Mouse (Mus musculus): ENCODE measurements at regions not wholly inside any gene's neighbourhood (a gene's known extent, or its start where the extent isn't known, plus 50 kb on each side); places are given as distances from the start of the nearest gene placed in this dataset.
"Not testable (repeated sequence)": the region's sequence is repeated elsewhere in the genome, so short reads cannot be mapped to it uniquely, and the experiment has no call there.

DNA sequence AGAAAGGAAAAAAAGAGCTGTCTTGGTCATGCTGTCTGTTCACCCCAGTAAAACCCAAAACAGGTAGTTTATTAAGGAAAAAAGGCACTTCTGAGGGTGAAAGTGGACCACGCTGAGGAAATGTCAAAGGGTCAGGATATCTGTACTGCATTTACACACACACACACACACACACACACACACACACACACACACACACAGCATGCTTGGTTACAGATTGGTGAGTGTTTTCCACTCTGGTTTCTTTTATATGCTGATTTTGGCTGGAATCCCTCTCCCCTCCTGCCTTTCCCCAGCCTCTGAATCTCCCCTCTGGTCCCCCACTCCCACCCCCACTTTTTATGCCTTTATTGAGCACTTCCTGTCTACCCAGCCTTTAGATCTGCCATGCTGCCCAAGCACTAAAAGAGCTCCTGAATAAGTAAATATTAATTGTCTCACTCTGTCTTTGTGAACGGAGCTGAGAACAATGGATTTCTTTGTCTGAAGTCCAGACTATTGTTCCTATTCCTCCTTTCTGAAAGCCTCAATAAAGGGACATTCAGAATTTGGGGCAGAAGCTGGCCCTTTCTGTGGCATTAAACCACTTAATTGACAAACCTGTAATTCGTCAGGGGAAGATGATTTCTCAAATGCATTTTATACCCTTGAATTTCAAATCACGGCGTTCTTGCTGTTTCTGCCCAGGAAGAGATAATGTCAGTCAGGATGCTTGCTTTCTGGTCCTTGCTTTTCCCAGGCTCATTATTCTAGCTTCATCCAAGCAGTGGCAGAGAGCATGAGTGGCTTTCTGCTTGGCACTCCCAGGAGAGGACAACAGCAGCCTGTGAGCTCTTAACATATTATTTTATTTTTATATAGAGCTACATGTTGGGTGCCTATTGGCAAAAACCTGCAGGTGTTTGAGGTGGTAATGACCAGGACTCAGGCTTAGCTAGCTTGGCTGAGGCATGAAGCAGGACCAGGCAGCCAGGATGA is 187.8 kb downstream of the Zfp619 start:
- H3K4me2 ChIP-seq (ENCODE audit: low read depth, low read length) = no peak overlapping the region

DNA sequence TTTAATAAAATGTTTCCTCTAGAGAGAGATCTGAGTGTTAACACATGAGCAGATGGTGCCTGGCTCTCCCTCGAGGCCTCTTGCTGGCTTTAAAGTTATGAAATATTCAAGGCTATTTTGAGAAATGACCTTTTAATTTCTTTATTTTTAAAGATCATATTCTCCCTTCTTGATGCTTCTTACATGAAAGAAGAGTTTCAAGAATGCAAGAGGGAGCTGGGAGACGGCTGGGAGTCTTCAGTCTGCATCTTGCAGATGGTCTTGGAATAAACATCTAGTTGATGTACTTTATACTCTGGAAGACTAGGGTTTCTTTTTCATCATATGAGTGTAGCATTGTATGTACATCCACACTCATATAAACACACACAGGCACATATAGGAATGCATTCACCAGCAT is 189.0 kb downstream of the Zfp619 start:
- no peak overlapping the region for H3K9ac ChIP-seq (replicated peaks; ENCODE audit: low read depth, low read length)
- H3K4me1 ChIP-seq (ENCODE audit: control insufficient read depth, insufficient read depth, low read length) = no peaks in the 10 kb centered on the region
- ATAC-seq (ENCODE audit: low read depth) = no peak
- no peak overlapping the region for H3K4me2 ChIP-seq (ENCODE audit: low read depth, low read length)
- H3K27ac ChIP-seq (ENCODE audit: low read depth, low read length) = no peak overlapping the region
- H3K4me3 ChIP-seq (ENCODE audit: low read depth, low read length) = no peak overlapping the region
- 75% methylated on average over 2 of the region's 2 CpGs for WGBS
- no peaks in the 10 kb centered on the region for H3K36me3 ChIP-seq (ENCODE audit: control insufficient read depth, insufficient read depth, low read length)
- H3K27me3 ChIP-seq (ENCODE audit: control insufficient read depth, insufficient read depth, low read length) = no peaks in the 10 kb centered on the region
- no peaks in the 10 kb centered on the region for H3K9me3 ChIP-seq (ENCODE audit: control insufficient read depth, low read length)

More for the DNA sequence above, 187.8 kb downstream of the Zfp619 start:
- H3K9me3 ChIP-seq (ENCODE audit: control insufficient read depth, low read length) = no peaks in the 10 kb centered on the region
- no peak overlapping the region; the same call in 1 of the 2 replicates for H3K9ac ChIP-seq (replicated peaks; ENCODE audit: low read depth, low read length)
- no peaks in the 10 kb centered on the region for H3K27me3 ChIP-seq (ENCODE audit: control insufficient read depth, insufficient read depth, low read length)
- H3K36me3 ChIP-seq (ENCODE audit: control insufficient read depth, insufficient read depth, low read length) = no peaks in the 10 kb centered on the region
- peak overlapping the region; percentile 30; the same call in 1 of the 2 replicates for H3K27ac ChIP-seq (ENCODE audit: low read depth, low read length)
- H3K4me3 ChIP-seq (ENCODE audit: low read depth, low read length) = no peak overlapping the region
- ATAC-seq (ENCODE audit: low read depth) = peak; percentile 68
- WGBS = 3% methylated on average over 5 of the region's 5 CpGs
- H3K4me1 ChIP-seq (ENCODE audit: control insufficient read depth, insufficient read depth, low read length) = no peaks in the 10 kb centered on the region

DNA sequence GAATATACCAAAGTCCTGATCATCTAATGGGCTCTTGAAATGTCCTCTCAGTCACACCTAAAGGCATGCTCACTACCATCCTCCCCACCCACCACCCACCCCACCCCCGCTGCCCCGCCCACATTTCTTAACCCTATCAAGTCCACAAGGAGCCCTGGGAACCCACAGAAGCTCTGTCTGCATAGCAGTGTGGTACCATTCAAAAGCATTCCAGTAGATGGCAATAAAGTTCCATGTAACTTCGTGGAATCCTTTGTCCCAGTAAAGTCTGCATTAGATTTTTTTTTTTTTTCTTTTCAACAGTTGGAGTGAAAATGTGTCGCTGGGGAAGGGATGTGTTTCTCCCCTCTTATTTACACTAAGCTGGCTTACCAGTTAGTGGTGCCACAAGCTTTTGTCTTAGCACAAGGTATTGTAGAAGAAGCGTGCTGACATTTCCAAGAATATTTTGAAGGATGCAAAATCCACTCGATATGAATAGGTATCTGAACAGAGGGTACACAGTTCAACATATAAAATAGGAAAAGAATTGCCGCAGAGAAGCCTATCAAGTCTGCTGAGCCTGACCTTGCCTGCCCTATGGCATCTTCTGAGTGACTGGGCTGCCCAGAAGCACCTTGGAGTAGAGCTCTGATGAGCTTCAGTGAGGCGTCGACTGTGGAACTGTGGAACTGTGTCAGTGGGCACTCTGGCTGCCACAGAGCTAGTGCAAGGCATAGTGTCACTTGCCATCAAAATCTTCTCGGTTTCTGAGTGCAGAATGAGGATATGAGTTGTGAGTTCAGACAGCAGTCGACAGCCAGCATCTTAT is 199.0 kb downstream of the Zfp619 start:
- H3K4me2 ChIP-seq (ENCODE audit: low read depth, low read length) = peak overlapping the region; percentile 26
- H3K4me1 ChIP-seq (ENCODE audit: control insufficient read depth, insufficient read depth, low read length) = no peaks in the 10 kb centered on the region
- H3K9me3 ChIP-seq (ENCODE audit: control insufficient read depth, low read length) = no peaks in the 10 kb centered on the region
- WGBS = 21% methylated on average over 11 of the region's 11 CpGs
- H3K9ac ChIP-seq (replicated peaks; ENCODE audit: low read depth, low read length) = peak overlapping the region; percentile 34; the same call in 1 of the 2 replicates
- no peak overlapping the region for H3K27ac ChIP-seq (ENCODE audit: low read depth, low read length)
- peak; percentile 94 for ATAC-seq (ENCODE audit: low read depth)
- H3K27me3 ChIP-seq (ENCODE audit: control insufficient read depth, insufficient read depth, low read length) = no peaks in the 10 kb centered on the region
- no peaks in the 10 kb centered on the region for H3K36me3 ChIP-seq (ENCODE audit: control insufficient read depth, insufficient read depth, low read length)
- no peak overlapping the region for H3K4me3 ChIP-seq (ENCODE audit: low read depth, low read length)

DNA sequence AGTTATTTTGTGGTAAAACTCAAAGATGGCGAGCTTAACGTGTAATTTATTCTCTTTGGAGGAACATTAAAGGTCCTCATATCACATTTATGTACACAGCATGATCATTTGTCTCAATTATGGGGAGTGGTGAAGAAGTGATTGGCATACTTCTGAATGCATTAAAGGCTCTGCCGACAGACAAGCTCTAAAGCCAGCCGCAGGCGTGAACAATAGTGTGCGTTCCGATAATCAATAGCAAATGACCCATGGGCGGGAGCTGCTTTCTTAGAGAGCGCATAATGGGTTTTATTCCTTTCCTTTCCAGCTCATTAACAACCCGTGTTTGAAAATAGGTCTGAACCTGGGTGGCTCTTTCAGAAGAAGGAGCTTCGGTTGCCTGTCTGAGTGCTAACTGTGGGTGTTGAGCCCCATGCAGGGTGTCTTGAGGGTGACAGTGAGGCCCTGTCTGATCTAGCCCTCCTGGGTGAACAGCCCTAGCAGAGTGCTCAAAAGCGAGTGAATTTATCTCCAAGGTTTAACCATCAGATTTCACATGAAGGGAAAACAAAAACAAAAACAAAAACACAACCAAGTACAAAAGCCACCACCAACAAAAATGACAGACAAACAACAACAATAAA is 210.5 kb downstream of the Zfp619 start:
- peak; percentile 54; the same call in 1 of the 2 replicates for ATAC-seq (ENCODE audit: low read depth)
- Histone ChIP-seq H3K4me2 (ENCODE audit: low read depth, low read length) (no peak overlapping the region), H3K27ac (ENCODE audit: low read depth, low read length) (no peak overlapping the region), H3K4me3 (ENCODE audit: low read depth, low read length) (no peak overlapping the region), H3K9ac (replicated peaks; ENCODE audit: low read depth, low read length) (no peak overlapping the region), H3K9me3 (ENCODE audit: control insufficient read depth, low read length) (no peaks in the 10 kb centered on the region), H3K36me3 (ENCODE audit: control insufficient read depth, insufficient read depth, low read length) (no peaks in the 10 kb centered on the region), H3K27me3 (ENCODE audit: control insufficient read depth, insufficient read depth, low read length) (no peaks in the 10 kb centered on the region), H3K4me1 (ENCODE audit: control insufficient read depth, insufficient read depth, low read length) (peaks cover 3% of the 10 kb centered on the region; the same call in 1 of the 2 replicates)
- 8% methylated on average over 12 of the region's 12 CpGs for WGBS

DNA sequence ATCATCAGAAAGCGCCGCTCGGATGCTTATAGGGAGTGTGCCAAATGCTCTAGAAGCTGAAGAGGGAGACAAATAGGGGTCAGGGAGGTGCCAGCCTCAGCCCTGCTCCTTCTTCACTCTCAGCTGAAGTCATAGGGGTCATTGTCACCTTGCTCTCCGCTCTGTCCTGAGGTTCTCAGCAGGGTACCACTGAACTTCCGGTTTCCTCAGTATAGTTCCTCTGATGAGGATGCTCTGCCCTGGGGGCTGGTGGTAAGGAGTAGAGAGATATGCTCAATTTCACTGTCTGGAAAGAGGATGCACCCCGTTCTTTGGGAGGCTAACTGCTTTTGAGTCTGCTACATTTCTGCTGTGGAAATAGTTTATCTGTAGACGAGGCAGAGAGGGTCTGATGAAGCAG is 211.4 kb downstream of the Zfp619 start:
- no peaks in the 10 kb centered on the region for H3K36me3 ChIP-seq (ENCODE audit: control insufficient read depth, insufficient read depth, low read length)
- 48% methylated on average over 7 of the region's 7 CpGs for WGBS
- H3K27ac ChIP-seq (ENCODE audit: low read depth, low read length) = no peak overlapping the region
- H3K9ac ChIP-seq (replicated peaks; ENCODE audit: low read depth, low read length) = no peak overlapping the region
- H3K27me3 ChIP-seq (ENCODE audit: control insufficient read depth, insufficient read depth, low read length) = no peaks in the 10 kb centered on the region
- no peaks in the 10 kb centered on the region for H3K9me3 ChIP-seq (ENCODE audit: control insufficient read depth, low read length)
- no peak overlapping the region for H3K4me2 ChIP-seq (ENCODE audit: low read depth, low read length)
- H3K4me3 ChIP-seq (ENCODE audit: low read depth, low read length) = no peak overlapping the region
- ATAC-seq (ENCODE audit: low read depth) = no peak
- H3K4me1 ChIP-seq (ENCODE audit: control insufficient read depth, insufficient read depth, low read length) = peaks cover 3% of the 10 kb centered on the region; the same call in 1 of the 2 replicates

DNA sequence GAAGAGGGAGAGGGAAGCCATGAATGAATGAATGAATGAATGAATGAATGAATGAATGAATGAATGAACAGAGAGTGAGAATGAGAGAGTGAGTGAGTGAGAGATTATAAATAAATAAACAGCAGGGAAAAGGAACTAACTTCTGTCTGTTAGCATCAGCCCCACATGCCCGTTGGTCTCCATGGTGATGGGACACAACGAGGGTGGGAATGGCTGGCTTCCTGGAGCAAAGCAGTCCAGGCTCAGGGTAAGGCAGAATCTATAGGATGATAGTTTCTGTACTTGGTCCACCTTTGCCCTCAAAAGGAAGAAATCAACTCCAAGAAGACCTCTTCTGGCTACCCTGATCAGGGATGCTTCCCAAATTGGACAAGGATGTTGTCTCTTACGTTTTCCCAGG is 212.2 kb downstream of the Zfp619 start:
- H3K36me3 ChIP-seq (ENCODE audit: control insufficient read depth, insufficient read depth, low read length) = no peaks in the 10 kb centered on the region
- H3K4me2 ChIP-seq (ENCODE audit: low read depth, low read length) = no peak overlapping the region
- H3K9me3 ChIP-seq (ENCODE audit: control insufficient read depth, low read length) = no peaks in the 10 kb centered on the region
- H3K4me3 ChIP-seq (ENCODE audit: low read depth, low read length) = no peak overlapping the region
- H3K4me1 ChIP-seq (ENCODE audit: control insufficient read depth, insufficient read depth, low read length) = peaks cover 3% of the 10 kb centered on the region; the same call in 1 of the 2 replicates
- H3K27ac ChIP-seq (ENCODE audit: low read depth, low read length) = no peak overlapping the region
- H3K27me3 ChIP-seq (ENCODE audit: control insufficient read depth, insufficient read depth, low read length) = no peaks in the 10 kb centered on the region
- H3K9ac ChIP-seq (replicated peaks; ENCODE audit: low read depth, low read length) = no peak overlapping the region
- ATAC-seq (ENCODE audit: low read depth) = no peak; the same call in 1 of the 2 replicates
- WGBS = 23% methylated on average over 3 of the region's 3 CpGs

DNA sequence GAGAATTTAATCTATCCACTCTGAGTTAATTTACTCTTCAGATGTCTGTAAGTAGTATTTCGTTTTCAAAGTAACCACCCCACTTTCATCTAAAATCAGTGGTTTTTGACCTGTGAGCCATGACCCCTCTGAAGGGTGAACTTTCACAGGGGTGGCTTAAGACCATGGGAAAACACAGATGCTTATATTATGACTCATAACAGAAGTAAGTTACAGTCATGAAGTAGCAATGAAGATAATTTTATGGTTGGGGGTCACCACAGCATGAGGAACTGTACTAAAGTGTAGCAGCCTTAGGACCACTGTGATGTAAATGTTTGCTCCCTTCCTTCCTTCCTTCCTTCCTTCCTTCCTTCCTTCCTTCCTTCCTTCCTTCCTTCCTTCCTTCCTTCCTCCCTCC is 215.2 kb downstream of the Zfp619 start:
- ATAC-seq (ENCODE audit: low read depth) = no peak
- Histone ChIP-seq H3K36me3 (ENCODE audit: control insufficient read depth, insufficient read depth, low read length) (no peaks in the 10 kb centered on the region), H3K27ac (ENCODE audit: low read depth, low read length) (no peak overlapping the region), H3K4me3 (ENCODE audit: low read depth, low read length) (no peak overlapping the region), H3K9ac (replicated peaks; ENCODE audit: low read depth, low read length) (no peak overlapping the region), H3K9me3 (ENCODE audit: control insufficient read depth, low read length) (no peaks in the 10 kb centered on the region), H3K4me2 (ENCODE audit: low read depth, low read length) (no peak overlapping the region), H3K4me1 (ENCODE audit: control insufficient read depth, insufficient read depth, low read length) (peaks cover 3% of the 10 kb centered on the region; the same call in 1 of the 2 replicates), H3K27me3 (ENCODE audit: control insufficient read depth, insufficient read depth, low read length) (no peaks in the 10 kb centered on the region)
- 83% methylated on average over 1 of the region's 1 CpGs for WGBS

DNA sequence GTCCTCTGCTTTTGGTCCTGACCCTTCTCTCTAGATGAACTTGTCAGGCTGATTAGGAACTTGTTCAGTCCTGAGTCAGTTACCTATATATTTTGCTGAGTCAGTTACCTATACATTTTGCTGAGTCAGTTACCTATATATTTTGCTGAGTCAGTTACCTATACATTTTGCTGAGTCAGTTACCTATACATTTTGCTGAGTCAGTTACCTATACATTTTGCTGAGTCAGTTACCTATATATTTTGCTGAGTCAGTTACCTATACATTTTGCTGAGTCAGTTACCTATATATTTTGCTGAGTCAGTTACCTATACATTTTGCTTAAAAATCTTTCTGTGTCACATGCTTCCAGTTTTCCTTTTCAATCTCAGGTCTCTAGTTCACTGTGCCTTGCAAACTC is 230.8 kb downstream of the Zfp619 start:
- not testable (repeated sequence) for H3K4me1 ChIP-seq (ENCODE audit: control insufficient read depth, insufficient read depth, low read length); H3K27ac ChIP-seq (ENCODE audit: low read depth, low read length); H3K4me3 ChIP-seq (ENCODE audit: low read depth, low read length); H3K9me3 ChIP-seq (ENCODE audit: control insufficient read depth, low read length); H3K36me3 ChIP-seq (ENCODE audit: control insufficient read depth, insufficient read depth, low read length); H3K27me3 ChIP-seq (ENCODE audit: control insufficient read depth, insufficient read depth, low read length); H3K4me2 ChIP-seq (ENCODE audit: low read depth, low read length); ATAC-seq (ENCODE audit: low read depth); H3K9ac ChIP-seq (replicated peaks; ENCODE audit: low read depth, low read length)

Measured in neural tube, embryonic 14.5 days (tissue).